Mouse (Mus musculus) testis, adult 2 months (tissue): ENCODE data around the gene Nrg3. TPM values are rescaled to one million over a fixed set of nuclear protein-coding genes. Genes with fewer than 3 reads are reported as not detected.

Source experiments
- H3K27ac ChIP-seq: fragments of 200-500 bp; 2 replicates; pipeline ENCODE4 v1.5.1; 2012; ENCODE audit warnings: low read depth, low read length; ENCODE audit not compliant: control insufficient read depth, insufficient read depth
- H3K27me3 ChIP-seq: fragments of 200-500 bp; 2 replicates; pipeline ENCODE4 v1.6.1; 2012; ENCODE audit warnings: mild to moderate bottlenecking, low read length, moderate library complexity; ENCODE audit not compliant: control insufficient read depth, insufficient read depth
- H3K36me3 ChIP-seq: fragments of 200-500 bp; 2 replicates; pipeline ENCODE4 v1.6.1; 2012; ENCODE audit warnings: mild to moderate bottlenecking, low read length; ENCODE audit not compliant: control insufficient read depth, insufficient read depth
- H3K4me1 ChIP-seq: fragments of 200-500 bp; 2 replicates; pipeline ENCODE4 v1.6.1; 2012; ENCODE audit warnings: low read length; ENCODE audit not compliant: control insufficient read depth, insufficient read depth
- H3K4me3 ChIP-seq: fragments of 200-500 bp; 2 replicates; pipeline ENCODE4 v1.5.1; 2012; ENCODE audit warnings: low read depth, mild to moderate bottlenecking, low read length, moderate library complexity, mixed read lengths; ENCODE audit not compliant: control insufficient read depth
- CTCF ChIP-seq: fragments of 200-500 bp; IDR thresholded peaks from 2 replicates; pipeline ENCODE4 v1.5.1; 2012; ENCODE audit warnings: low read depth, mild to moderate bottlenecking, inconsistent platforms, low read length, moderate library complexity; ENCODE audit not compliant: control insufficient read depth, insufficient read depth, insufficient replicate concordance
- POLR2A ChIP-seq: fragments of 200-500 bp; IDR thresholded peaks from 2 replicates; pipeline ENCODE4 v1.6.1; 2012; ENCODE audit warnings: low read depth, mild to moderate bottlenecking, inconsistent platforms, low read length, moderate library complexity; ENCODE audit not compliant: control insufficient read depth
- polyA plus RNA-seq: library from polyadenylated mRNA; depleted of rRNA; stranded (reverse); fragments of >200 nt; gene quantifications from 2 replicates; pipeline ENCODE4 v1.2.3, GENCODE M21; 2012

Gene Nrg3
- polyA plus RNA-seq, 1 experiment, result 0.21 TPM

- no peaks in the 10 kb centered on the region for H3K27me3 ChIP-seq
- TF ChIP-seq CTCF, result no peak
- no peak for TF ChIP-seq POLR2A
- H3K27ac ChIP-seq, result no peak overlapping the region
- H3K36me3 ChIP-seq, result no peaks in the 10 kb centered on the region
- no peak overlapping the region for H3K4me3 ChIP-seq
- no peaks in the 10 kb centered on the region for H3K4me1 ChIP-seq
These were observed 535.4 kb downstream of the Nrg3 start for GRCm38 (mm10) chr14:38937481-38937880.

GRCm38 (mm10) chr14:38936483-38937054 lies 536.3 kb downstream of the Nrg3 start:
- H3K4me1 ChIP-seq, result no peaks in the 10 kb centered on the region
- no peaks in the 10 kb centered on the region for H3K27me3 ChIP-seq
- H3K36me3 ChIP-seq, result no peaks in the 10 kb centered on the region
- no peak overlapping the region for H3K4me3 ChIP-seq
- TF ChIP-seq POLR2A (no peak), CTCF (no peak)
- no peak overlapping the region for H3K27ac ChIP-seq

GRCm38 (mm10) chr14:38923652-38924051 lies 549.2 kb downstream of the Nrg3 start:
- Histone ChIP-seq H3K4me3 (no peak overlapping the region), H3K4me1 (no peaks in the 10 kb centered on the region), H3K27ac (no peak overlapping the region), H3K27me3 (no peaks in the 10 kb centered on the region), H3K36me3 (no peaks in the 10 kb centered on the region)
- no peak for TF ChIP-seq POLR2A
- no peak for TF ChIP-seq CTCF

- H3K27me3 ChIP-seq, result no peaks in the 10 kb centered on the region
- no peak overlapping the region for H3K27ac ChIP-seq
- no peak overlapping the region for H3K4me3 ChIP-seq
- no peaks in the 10 kb centered on the region for H3K4me1 ChIP-seq
- no peak for TF ChIP-seq CTCF
- TF ChIP-seq POLR2A, result no peak
- H3K36me3 ChIP-seq, result no peaks in the 10 kb centered on the region
These were observed 552.1 kb downstream of the Nrg3 start for GRCm38 (mm10) chr14:38920800-38921199.

GRCm38 (mm10) chr14:38870591-38870990 lies 602.3 kb downstream of the Nrg3 start:
- no peaks in the 10 kb centered on the region for H3K36me3 ChIP-seq
- H3K4me1 ChIP-seq, result no peaks in the 10 kb centered on the region
- no peak overlapping the region for H3K4me3 ChIP-seq
- no peaks in the 10 kb centered on the region for H3K27me3 ChIP-seq
- H3K27ac ChIP-seq, result no peak overlapping the region
- no peak for TF ChIP-seq CTCF

GRCm38 (mm10) chr14:38847566-38847965 lies 625.3 kb downstream of the Nrg3 start:
- Histone ChIP-seq H3K4me3 (no peak overlapping the region), H3K4me1 (no peaks in the 10 kb centered on the region), H3K36me3 (no peaks in the 10 kb centered on the region), H3K27me3 (no peaks in the 10 kb centered on the region), H3K27ac (no peak overlapping the region)
- TF ChIP-seq CTCF (no peak), POLR2A (no peak)

GRCm38 (mm10) chr14:38847091-38847490 lies 625.8 kb downstream of the Nrg3 start:
- Histone ChIP-seq H3K4me1 (no peaks in the 10 kb centered on the region), H3K27me3 (no peaks in the 10 kb centered on the region), H3K36me3 (no peaks in the 10 kb centered on the region), H3K27ac (no peak overlapping the region), H3K4me3 (no peak overlapping the region)
- TF ChIP-seq CTCF, result no peak
- no peak for TF ChIP-seq POLR2A

GRCm38 (mm10) chr14:38835006-38835405 lies 637.9 kb downstream of the Nrg3 start:
- no peaks in the 10 kb centered on the region for H3K36me3 ChIP-seq
- no peak overlapping the region for H3K4me3 ChIP-seq
- no peak overlapping the region for H3K27ac ChIP-seq
- H3K4me1 ChIP-seq, result no peaks in the 10 kb centered on the region
- TF ChIP-seq CTCF (no peak), POLR2A (no peak)
- H3K27me3 ChIP-seq, result no peaks in the 10 kb centered on the region

- TF ChIP-seq CTCF, result no peak
- TF ChIP-seq POLR2A, result no peak
- Histone ChIP-seq H3K27ac (no peak overlapping the region), H3K27me3 (no peaks in the 10 kb centered on the region), H3K4me1 (no peaks in the 10 kb centered on the region), H3K36me3 (no peaks in the 10 kb centered on the region), H3K4me3 (no peak overlapping the region)
These were observed 648.0 kb downstream of the Nrg3 start for GRCm38 (mm10) chr14:38824891-38825290.
